In genomic region chr17:28800281-28800670, GRCm38 (mm10) we compare ENCODE assay signal across 8 mouse cellular contexts. TPM values are rescaled to one million over a fixed set of nuclear protein-coding genes. Genes with fewer than 3 reads are reported as not detected.
A peak's percentile ranks its signal among the peaks of the same experiment; 100 is the strongest.
DNase-seq lines count a peak whose midpoint lies in the region; ATAC-seq and TF ChIP-seq lines count a peak whose summit lies in the region.

No protein-coding gene starts in this region.

- H3K4me1 ChIP-seq in kidney, adult 2 months (ENCODE audit: control insufficient read depth, insufficient read depth, low read length) = 0 out of 2 replicates have a peak, but pooled peaks cover 3% of the 10 kb centered on the region
- peaks cover 31% of the 10 kb centered on the region for H3K4me1 ChIP-seq in hindbrain, embryonic 15.5 days (replicated peaks)
- peaks cover 25% of the 10 kb centered on the region for H3K4me1 ChIP-seq in midbrain, embryonic 11.5 days (ENCODE audit: control insufficient read depth, insufficient read depth, low read length)

- DNase-seq in kidney, adult 2 months = peak; percentile 48
- DNase-seq in kidney, postnatal 14 days = no peak
- DNase-seq in brain, adult 2 months (ENCODE audit: low read depth, low spot score) = peak; percentile 22
- no peak for DNase-seq in midbrain, embryonic 11.5 days (ENCODE audit: low spot score, missing footprints)
- no peak for DNase-seq in gastrocnemius, postnatal 4 days (ENCODE audit: low spot score in 2 of 2)
- no peak for DNase-seq in adrenal gland, postnatal 4 days (ENCODE audit: low spot score in 2 of 2)
- DNase-seq in gastrocnemius, postnatal 25 days = no peak

- peak overlapping the region; percentile 99 for H3K4me2 ChIP-seq in hindbrain, embryonic 15.5 days
- H3K4me2 ChIP-seq in midbrain, embryonic 11.5 days = peak overlapping the region; percentile 97

- H3K36me3 ChIP-seq in kidney, adult 2 months (ENCODE audit: control insufficient read depth, insufficient read depth, low read length) = no peaks in the 10 kb centered on the region
- no peaks in the 10 kb centered on the region for H3K36me3 ChIP-seq in hindbrain, embryonic 15.5 days
- no peaks in the 10 kb centered on the region for H3K36me3 ChIP-seq in midbrain, embryonic 11.5 days (ENCODE audit: control insufficient read depth, insufficient read depth, low read length)

- H3K4me3 ChIP-seq in kidney, adult 2 months (ENCODE audit: insufficient read depth, low read depth, low read length) = peak overlapping the region; percentile 97
- peak overlapping the region; percentile 86 for H3K4me3 ChIP-seq in hindbrain, embryonic 15.5 days
- peak overlapping the region; percentile 100 for H3K4me3 ChIP-seq in midbrain, embryonic 11.5 days (ENCODE audit: low read depth, low read length)

- under 1% methylated on average over 15 of the region's 15 CpGs for WGBS in kidney, adult 2 months
- whole genome bisulfite sequencing in hindbrain, embryonic 15.5 days = 0% methylated on average over 14 of the region's 15 CpGs
- WGBS in midbrain, embryonic 11.5 days = under 1% methylated on average over 15 of the region's 15 CpGs

- ATAC-seq in hindbrain, embryonic 15.5 days (ENCODE audit: low FRiP score, low read depth) = peak; percentile 46
- ATAC-seq in midbrain, embryonic 11.5 days (ENCODE audit: low FRiP score) = peak; percentile 52; the same call in 1 of the 2 replicates

- TF ChIP-seq POLR2A in kidney, adult 2 months (IDR thresholded peaks at IDR 0.05; ENCODE audit: low read depth, low read length) = no peak

- no peaks in the 10 kb centered on the region for H3K9me3 ChIP-seq in hindbrain, embryonic 15.5 days
- no peaks in the 10 kb centered on the region; the same call in 1 of the 2 replicates for H3K9me3 ChIP-seq in midbrain, embryonic 11.5 days (ENCODE audit: control insufficient read depth, low read length)

- peak overlapping the region; percentile 99 for H3K9ac ChIP-seq in hindbrain, embryonic 15.5 days
- peak overlapping the region; percentile 100 for H3K9ac ChIP-seq in midbrain, embryonic 11.5 days (ENCODE audit: low read length)

- no peak overlapping the region for H3K27ac ChIP-seq in kidney, adult 2 months (ENCODE audit: insufficient read depth, low read depth, low read length)
- H3K27ac ChIP-seq in hindbrain, embryonic 15.5 days (replicated peaks) = peak overlapping the region; percentile 100
- peak overlapping the region; percentile 97 for H3K27ac ChIP-seq in midbrain, embryonic 11.5 days (ENCODE audit: low read depth, low read length)

- H3K27me3 ChIP-seq in kidney, adult 2 months (replicated peaks; ENCODE audit: control insufficient read depth, insufficient read depth, low read length) = no peaks in the 10 kb centered on the region
- H3K27me3 ChIP-seq in hindbrain, embryonic 15.5 days = no peaks in the 10 kb centered on the region
- no peaks in the 10 kb centered on the region for H3K27me3 ChIP-seq in midbrain, embryonic 11.5 days (ENCODE audit: control insufficient read depth, insufficient read depth, low read length)

- no peak for TF ChIP-seq CTCF in kidney, adult 2 months (conservative IDR thresholded peaks at IDR 0.05; ENCODE audit: insufficient read depth, insufficient read length, low read depth, low read length)

RNA-seq across cellular contexts. Expression of gene Brpf3, which starts 0.6 kb away (rescaled TPM):
- 30.2 and 31.3 TPM in 2 replicates for polyA plus RNA-seq in kidney, adult 2 months (2012; rRNA removed)
- 8.1 and 9.6 TPM in 2 replicates for polyA plus RNA-seq in hindbrain, embryonic 15.5 days (2015; fragmentation: Nextera tagmentation; extraction: Ambion mirVana)
- polyA plus RNA-seq in midbrain, embryonic 11.5 days (2014; fragmentation: Nextera tagmentation; extraction: Ambion mirVana) = 6.5 and 9.7 TPM in 2 replicates
- total RNA-seq in gastrocnemius, postnatal 4 days (2021) = 10 to 100 TPM; 23.1 to 24.6 TPM
- total RNA-seq in adrenal gland, postnatal 4 days (2021) = 10 to 100 TPM; 81.7 to 89.0 TPM
- 10 to 100 TPM; 12.1 to 12.3 TPM for total RNA-seq in gastrocnemius, postnatal 25 days (2021)

RNA-seq across cellular contexts. Expression of gene Mapk13, which starts 31.2 kb away (rescaled TPM):
- 10.5 and 10.9 TPM in 2 replicates for polyA plus RNA-seq in kidney, adult 2 months (2012; rRNA removed)
- 0.97 and 1.7 TPM in 2 replicates for polyA plus RNA-seq in hindbrain, embryonic 15.5 days (2015; fragmentation: Nextera tagmentation; extraction: Ambion mirVana)
- polyA plus RNA-seq in midbrain, embryonic 11.5 days (2014; fragmentation: Nextera tagmentation; extraction: Ambion mirVana) = 1.1 and 1.2 TPM in 2 replicates
- total RNA-seq in gastrocnemius, postnatal 4 days (2021) = 1 to 10 TPM in 1 of 2 experiments, under 1 TPM in 1; 0.78 to 1.6 TPM
- total RNA-seq in adrenal gland, postnatal 4 days (2021) = 10 to 100 TPM; 72.1 to 75.4 TPM
- under 1 TPM in 1 of 2 experiments, not detected in 1; 0.16 TPM for total RNA-seq in gastrocnemius, postnatal 25 days (2021)

RNA-seq across cellular contexts. Expression of gene Pnpla1, which starts 57.9 kb away (rescaled TPM):
- polyA plus RNA-seq in kidney, adult 2 months (2012; rRNA removed) = 0.04 TPM in 1 of 2 replicates, not detected in the other
- 0.04 TPM in 1 of 2 replicates, not detected in the other for polyA plus RNA-seq in hindbrain, embryonic 15.5 days (2015; fragmentation: Nextera tagmentation; extraction: Ambion mirVana)
- polyA plus RNA-seq in midbrain, embryonic 11.5 days (2014; fragmentation: Nextera tagmentation; extraction: Ambion mirVana) = not detected in 2 replicates
- total RNA-seq in gastrocnemius, postnatal 4 days (2021) = not detected
- total RNA-seq in adrenal gland, postnatal 4 days (2021) = under 1 TPM; 0.06 to 0.11 TPM
- not detected for total RNA-seq in gastrocnemius, postnatal 25 days (2021)

Comparison
In these comparisons a context has a peak if more than half of its experiments do, and no peak if none do; other contexts are left out.
1. DNase-seq: peak in kidney, adult 2 months (single experiment) and brain, adult 2 months (single experiment); none in kidney, postnatal 14 days (single experiment), midbrain, embryonic 11.5 days (single experiment), gastrocnemius, postnatal 4 days (0 of 2), adrenal gland, postnatal 4 days (0 of 2) and gastrocnemius, postnatal 25 days (single experiment).
2. RNA of gene Mapk13, which starts 31.2 kb away (total RNA-seq): 72.1 to 75.4 TPM in adrenal gland, postnatal 4 days; 0.78 to 1.6 TPM in gastrocnemius, postnatal 4 days and 0.16 TPM in gastrocnemius, postnatal 25 days; every median in the first group is over 10 times any median in the second.
3. Peak in every context shown above with its lines, with median percentiles within 50 percentile points of each other: H3K4me3 ChIP-seq.